Mouse (Mus musculus): ENCODE data around the gene Acyp1.

DNA sequence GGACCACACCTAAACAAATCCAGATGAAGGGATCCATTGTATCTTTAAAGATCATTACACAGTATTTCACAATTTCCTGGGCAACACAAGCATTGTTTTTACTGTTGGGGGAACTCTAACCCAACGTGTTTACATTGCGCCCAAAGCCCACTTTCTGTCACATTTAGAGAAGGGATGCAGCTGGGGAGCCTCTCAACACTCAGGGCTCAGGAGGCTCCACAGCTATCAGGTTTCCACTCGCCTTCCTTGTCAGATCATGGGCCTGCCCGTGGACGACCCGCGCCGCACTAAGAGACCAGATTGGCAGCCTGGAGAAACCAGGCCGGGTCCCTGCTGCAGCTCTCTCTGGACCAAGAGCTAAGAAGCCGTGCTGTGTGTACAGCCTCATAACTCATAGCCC lies 14.7 kb downstream of the Acyp1 start:
- no peak for TF ChIP-seq POLR2A (IDR thresholded peaks at IDR 0.05; ENCODE audit: insufficient read depth, low read depth, low read length)
- no peak for TF ChIP-seq CTCF (IDR thresholded peaks at IDR 0.05)
